Mouse (Mus musculus) heart, embryonic 16.5 days (tissue): Measurements from ENCODE around the gene Chd4. TPM values are rescaled to one million over a fixed set of nuclear protein-coding genes. Genes with fewer than 3 reads are reported as not detected.

ENCODE experiments used
- ATAC-seq: fragments of 200-750 bp; cut with Nextera tagmentation; replicated peaks from 2 replicates; pipeline ENCODE4 v1.8.0; 2017; ENCODE audit warnings: moderate number of reproducible peaks; ENCODE audit not compliant: insufficient read depth, low FRiP score; ENCODE audit errors: extremely low read depth
- H3K27ac ChIP-seq: fragments of 300-500 bp; sonication (generic); 2 replicates; pipeline ENCODE4 v1.5.1; 2014; ENCODE audit warnings: mild to moderate bottlenecking, low read length, control low read depth, moderate library complexity
- H3K27me3 ChIP-seq: fragments of 300-500 bp; sonication (generic); 2 replicates; pipeline ENCODE4 v1.6.1; 2014; ENCODE audit warnings: low read length, mixed read lengths; ENCODE audit not compliant: control insufficient read depth, insufficient read depth
- H3K36me3 ChIP-seq: fragments of 300-500 bp; sonication (generic); 2 replicates; pipeline ENCODE4 v1.6.1; 2014; ENCODE audit not compliant: control insufficient read depth, insufficient read depth
- H3K4me1 ChIP-seq: fragments of 300-500 bp; sonication (generic); 2 replicates; pipeline ENCODE4 v1.6.1; 2014; ENCODE audit warnings: low read length, mixed read lengths; ENCODE audit not compliant: control insufficient read depth, insufficient read depth
- H3K4me2 ChIP-seq: fragments of 300-500 bp; sonication (generic); 2 replicates; pipeline ENCODE4 v1.6.1; 2014; ENCODE audit warnings: low read depth, mild to moderate bottlenecking, control low read depth, low read length
- H3K4me3 ChIP-seq: fragments of 300-500 bp; sonication (generic); 2 replicates; pipeline ENCODE4 v1.5.1; 2014; ENCODE audit warnings: mild to moderate bottlenecking, control low read depth, low read length
- H3K9ac ChIP-seq: fragments of 300-500 bp; sonication (generic); 2 replicates; pipeline ENCODE4 v1.6.1; 2014; ENCODE audit warnings: low read length, control low read depth
- H3K9me3 ChIP-seq: fragments of 300-500 bp; sonication (generic); replicated peaks from 2 replicates; pipeline ENCODE4 v1.6.1; 2016; ENCODE audit warnings: low read length; ENCODE audit not compliant: control insufficient read depth
- WGBS: fragments of 180-500 bp; shearing (Covaris S2); extraction: QIAGEN DNeasy Blood & Tissue Kit; methylation state at CpG from one replicate; pipeline ENCODE4 v1.1.7; 2014; 5-methylcytosine and 5-hydroxymethylcytosine counted together
- polyA plus RNA-seq: library from polyadenylated mRNA; unstranded; fragments of >200 nt; fragmentation: Nextera tagmentation; extraction: Ambion mirVana; gene quantifications from 2 replicates; pipeline ENCODE4 v1.2.1, GENCODE M21; 2015

Gene Chd4
- polyA plus RNA-seq, 1 experiment from 2014 or later: 50.6 TPM

DNA sequence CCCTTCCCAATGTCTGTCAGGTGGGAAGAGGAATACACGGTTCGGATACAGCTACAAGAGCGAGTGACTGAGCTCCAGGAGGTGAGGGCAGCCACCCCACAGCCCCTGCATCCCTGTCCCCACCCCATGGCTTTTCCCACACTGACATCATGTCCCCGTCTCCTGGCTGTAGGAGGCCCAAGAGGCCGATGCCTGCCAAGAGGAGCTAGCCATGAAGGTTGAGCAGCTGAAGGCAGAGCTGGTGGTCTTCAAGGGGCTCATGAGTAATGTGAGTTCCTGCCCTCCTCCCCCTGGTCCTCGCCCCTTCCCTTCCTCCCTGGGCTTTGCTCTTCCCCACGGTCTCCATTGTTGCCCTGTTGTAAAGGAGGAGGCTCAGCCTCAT is 53.8 kb downstream of the Chd4 start:
- no peaks in the 10 kb centered on the region for H3K9me3 ChIP-seq
- peaks cover 46% of the 10 kb centered on the region for H3K4me1 ChIP-seq
- peaks cover 7% of the 10 kb centered on the region for H3K36me3 ChIP-seq
- H3K4me3 ChIP-seq: peak overlapping the region; percentile 15; the same call in 1 of the 2 replicates
- H3K9ac ChIP-seq: peak overlapping the region; percentile 74
- H3K27me3 ChIP-seq: no peaks in the 10 kb centered on the region
- peak overlapping the region; percentile 95 for H3K27ac ChIP-seq
- ATAC-seq: no peak
- H3K4me2 ChIP-seq: peak overlapping the region; percentile 79
- WGBS: 63% methylated on average over 7 of the region's 7 CpGs

DNA sequence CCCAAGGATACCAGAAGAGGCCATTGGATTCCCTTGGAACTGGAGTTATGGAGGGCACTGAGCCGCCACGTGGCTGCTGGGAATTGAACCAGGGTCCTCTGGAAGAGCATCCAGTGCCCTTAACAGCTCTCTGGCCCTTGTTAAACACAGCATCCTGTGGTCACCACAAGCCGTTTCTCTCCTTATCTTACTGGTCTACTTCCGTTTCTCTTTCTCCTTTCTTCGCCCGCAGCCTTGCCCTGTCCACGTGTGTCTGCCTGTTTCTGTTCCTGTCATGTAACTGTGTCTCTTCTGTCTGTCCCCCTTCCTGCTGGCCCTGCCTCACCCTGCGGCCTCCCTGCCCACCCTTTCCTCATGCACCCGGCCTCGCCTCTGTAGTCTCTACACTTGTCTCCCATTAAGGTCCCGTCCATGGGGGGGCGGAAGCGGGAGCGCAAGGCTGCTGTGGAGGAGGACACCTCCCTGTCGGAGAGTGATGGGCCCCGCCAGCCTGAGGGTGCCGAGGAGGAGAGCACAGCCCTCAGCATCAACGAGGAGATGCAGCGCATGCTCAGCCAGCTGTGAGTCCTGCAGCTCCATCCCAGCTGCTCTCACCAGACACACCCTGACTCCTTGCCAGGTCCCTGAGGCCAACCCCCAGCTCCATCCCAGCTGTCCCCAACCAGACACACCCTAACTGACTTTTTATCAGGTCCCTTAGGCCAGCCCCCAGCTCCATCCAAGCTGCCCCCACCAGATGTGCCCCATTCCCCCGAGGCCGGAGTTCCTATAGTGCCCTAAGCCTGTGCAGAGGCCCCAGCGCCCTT is 56.6 kb downstream of the Chd4 start:
- Histone ChIP-seq H3K9me3 (no peaks in the 10 kb centered on the region), H3K4me1 (peaks cover 25% of the 10 kb centered on the region), H3K27me3 (no peaks in the 10 kb centered on the region), H3K4me2 (no peak overlapping the region), H3K4me3 (no peak overlapping the region), H3K27ac (no peak overlapping the region), H3K36me3 (peaks cover 9% of the 10 kb centered on the region), H3K9ac (no peak overlapping the region)
- no peak for ATAC-seq
- WGBS: 71% methylated on average over 22 of the region's 22 CpGs

DNA sequence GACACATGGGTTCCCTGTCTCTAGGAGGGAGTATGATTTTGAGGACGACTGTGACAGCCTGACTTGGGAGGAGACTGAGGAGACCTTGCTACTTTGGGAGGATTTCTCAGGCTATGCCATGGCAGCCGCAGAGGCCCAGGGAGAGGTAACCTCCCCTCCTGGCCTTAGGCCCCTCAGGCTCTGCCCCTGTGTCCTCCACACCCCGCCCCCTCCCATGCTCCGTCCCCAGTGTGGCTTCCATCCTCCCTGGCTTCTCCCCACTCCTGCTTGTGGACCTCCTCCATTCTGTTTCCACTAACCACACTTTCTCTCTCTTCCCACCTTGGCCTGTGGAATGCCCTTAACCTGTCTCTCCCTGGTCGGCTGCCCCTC is 57.2 kb downstream of the Chd4 start:
- ATAC-seq: no peak
- Histone ChIP-seq H3K36me3 (peaks cover 12% of the 10 kb centered on the region), H3K4me1 (peaks cover 19% of the 10 kb centered on the region), H3K9me3 (no peaks in the 10 kb centered on the region), H3K4me3 (no peak overlapping the region), H3K27me3 (no peaks in the 10 kb centered on the region), H3K4me2 (no peak overlapping the region), H3K27ac (no peak overlapping the region), H3K9ac (no peak overlapping the region)
- 87% methylated on average over 5 of the region's 5 CpGs for WGBS

DNA sequence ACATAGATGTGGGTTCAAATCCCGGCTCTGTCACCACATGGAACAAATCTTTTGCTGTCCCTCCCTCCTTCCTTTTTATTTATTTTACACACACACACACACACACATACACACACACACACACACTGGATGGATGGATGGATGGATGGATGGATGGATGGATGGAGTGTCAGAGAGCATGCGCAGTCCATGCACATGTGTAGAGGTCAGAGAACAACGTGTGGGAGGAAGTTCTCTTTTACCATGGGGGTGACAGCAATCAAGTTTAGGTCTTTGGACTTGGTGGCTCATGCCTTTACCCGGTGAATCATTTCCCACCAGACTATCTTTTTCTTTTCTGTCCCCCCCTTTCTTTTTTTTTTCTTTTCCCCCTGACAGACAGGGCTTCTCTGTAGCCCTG is 57.9 kb downstream of the Chd4 start:
- Histone ChIP-seq H3K9ac (no peak overlapping the region), H3K4me3 (no peak overlapping the region), H3K27me3 (no peaks in the 10 kb centered on the region), H3K9me3 (no peaks in the 10 kb centered on the region), H3K27ac (no peak overlapping the region), H3K36me3 (peaks cover 12% of the 10 kb centered on the region), H3K4me2 (no peak overlapping the region), H3K4me1 (peaks cover 12% of the 10 kb centered on the region)
- WGBS: 86% methylated on average over 4 of the region's 4 CpGs
- ATAC-seq: no peak

DNA sequence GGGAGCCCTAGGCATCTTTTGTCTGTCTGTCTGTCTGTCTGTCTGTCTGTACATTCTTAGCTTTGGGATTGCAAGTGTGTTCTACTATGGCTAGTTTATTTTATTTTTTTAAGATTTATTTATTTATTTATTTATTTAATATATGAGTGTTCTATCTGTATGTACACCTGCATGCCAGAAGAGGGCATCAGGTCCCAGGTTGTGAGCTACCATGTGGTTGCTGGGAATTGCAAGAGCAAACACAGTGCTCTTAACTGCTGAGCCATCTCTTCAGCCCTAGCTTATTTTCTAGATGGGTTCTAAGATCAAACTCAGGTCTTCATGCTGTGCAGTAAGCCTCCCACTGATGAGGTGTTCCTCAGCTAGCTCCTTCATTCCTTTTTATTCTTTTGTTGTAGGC is 58.8 kb downstream of the Chd4 start:
- no peaks in the 10 kb centered on the region for H3K9me3 ChIP-seq
- ATAC-seq: no peak
- no peak overlapping the region for H3K4me2 ChIP-seq
- H3K4me3 ChIP-seq: no peak overlapping the region
- H3K4me1 ChIP-seq: peaks cover 4% of the 10 kb centered on the region
- H3K36me3 ChIP-seq: peaks cover 20% of the 10 kb centered on the region
- no peak overlapping the region for H3K9ac ChIP-seq
- H3K27me3 ChIP-seq: no peaks in the 10 kb centered on the region
- no peak overlapping the region for H3K27ac ChIP-seq

DNA sequence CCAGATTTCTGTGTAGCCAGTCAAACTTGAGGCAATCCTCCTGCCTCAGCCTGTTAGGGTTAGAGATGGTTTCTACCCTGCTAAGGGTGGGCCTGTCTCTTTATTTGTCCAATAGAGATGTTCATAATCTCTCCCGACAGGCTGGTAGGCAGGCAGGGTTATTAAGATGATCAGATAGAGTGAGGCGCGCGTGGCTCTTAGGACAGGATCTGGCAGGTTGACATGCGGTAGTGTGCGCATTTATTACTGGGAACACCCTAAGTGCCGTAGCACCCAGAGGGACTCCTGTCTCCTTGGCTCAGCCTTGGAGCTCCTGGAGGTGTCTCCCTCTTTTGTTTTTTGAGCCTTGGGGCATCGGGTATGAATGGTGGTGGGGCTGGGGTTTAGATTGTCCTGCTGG is 59.5 kb downstream of the Chd4 start:
- Histone ChIP-seq H3K4me2 (no peak overlapping the region), H3K9ac (no peak overlapping the region), H3K9me3 (no peaks in the 10 kb centered on the region), H3K27ac (no peak overlapping the region), H3K4me3 (no peak overlapping the region), H3K4me1 (no peaks in the 10 kb centered on the region), H3K36me3 (peaks cover 21% of the 10 kb centered on the region), H3K27me3 (no peaks in the 10 kb centered on the region)
- 91% methylated on average over 8 of the region's 8 CpGs for WGBS
- ATAC-seq: no peak

DNA sequence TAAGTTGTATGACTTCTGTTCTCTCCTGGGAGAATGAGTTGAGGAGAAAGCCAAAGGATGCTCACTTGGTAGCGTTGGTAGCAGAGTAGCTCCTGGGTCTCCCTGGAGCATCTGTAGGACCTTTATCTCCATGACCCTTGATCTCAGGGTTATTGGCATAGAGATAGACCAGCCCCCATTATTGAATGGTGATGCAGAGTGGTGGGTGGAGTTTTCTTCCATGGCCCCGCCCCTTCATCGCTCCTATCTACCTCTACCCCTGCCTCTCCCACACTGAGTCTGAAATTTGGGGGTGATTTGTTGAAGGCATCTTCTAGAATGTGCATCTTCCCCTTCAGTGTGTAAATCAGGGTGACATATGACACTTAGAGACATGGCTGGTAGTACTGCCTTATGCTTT is 60.7 kb downstream of the Chd4 start:
- peaks cover 8% of the 10 kb centered on the region; the same call in 1 of the 2 replicates for H3K4me1 ChIP-seq
- H3K4me2 ChIP-seq: no peak overlapping the region
- no peak overlapping the region for H3K9ac ChIP-seq
- H3K27me3 ChIP-seq: no peaks in the 10 kb centered on the region
- no peaks in the 10 kb centered on the region for H3K9me3 ChIP-seq
- peaks cover 24% of the 10 kb centered on the region for H3K36me3 ChIP-seq
- ATAC-seq: no peak
- H3K4me3 ChIP-seq: no peak overlapping the region
- H3K27ac ChIP-seq: no peak overlapping the region
- WGBS: 80% methylated on average over 3 of the region's 3 CpGs

DNA sequence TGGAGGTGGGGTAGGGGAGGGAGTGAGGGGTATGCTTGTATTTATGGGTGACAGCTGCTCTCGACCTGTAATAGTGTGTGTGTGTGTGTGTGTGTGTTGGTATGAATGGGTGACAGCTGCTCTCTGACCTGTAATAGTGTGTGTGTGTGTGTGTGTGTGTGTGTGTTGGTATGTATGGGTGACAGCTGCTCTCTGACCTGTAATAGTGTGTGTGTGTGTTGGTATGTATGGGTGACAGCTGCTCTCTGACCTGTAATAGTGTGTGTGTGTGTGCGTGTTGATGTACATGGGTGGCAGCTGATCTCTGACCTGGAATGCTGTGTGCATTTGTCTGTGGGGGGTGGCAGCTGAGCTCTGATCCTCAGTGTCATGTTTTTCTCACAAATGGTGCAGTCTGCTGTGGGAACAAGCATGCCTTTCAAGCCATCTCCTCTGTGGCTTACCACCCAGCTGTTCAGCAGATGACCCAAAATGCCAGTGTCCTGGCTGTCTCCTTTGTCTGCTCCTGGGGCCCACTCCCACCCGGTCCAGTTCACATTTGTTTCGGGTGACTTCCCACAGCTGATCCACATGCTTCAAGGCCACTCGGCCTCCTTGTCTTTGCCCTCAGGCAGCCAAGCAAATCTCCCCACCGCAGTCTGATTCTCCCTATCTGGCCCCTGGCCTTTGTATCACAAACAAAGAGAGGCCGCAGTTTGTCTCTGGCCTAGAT is 61.3 kb downstream of the Chd4 start:
- WGBS: 69% methylated on average over 7 of the region's 7 CpGs
- Histone ChIP-seq H3K4me3 (no peak overlapping the region), H3K36me3 (peaks cover 24% of the 10 kb centered on the region), H3K4me1 (peaks cover 10% of the 10 kb centered on the region; the same call in 1 of the 2 replicates), H3K9me3 (no peaks in the 10 kb centered on the region), H3K27me3 (no peaks in the 10 kb centered on the region), H3K9ac (no peak overlapping the region), H3K4me2 (no peak overlapping the region), H3K27ac (no peak overlapping the region)
- no peak for ATAC-seq

DNA sequence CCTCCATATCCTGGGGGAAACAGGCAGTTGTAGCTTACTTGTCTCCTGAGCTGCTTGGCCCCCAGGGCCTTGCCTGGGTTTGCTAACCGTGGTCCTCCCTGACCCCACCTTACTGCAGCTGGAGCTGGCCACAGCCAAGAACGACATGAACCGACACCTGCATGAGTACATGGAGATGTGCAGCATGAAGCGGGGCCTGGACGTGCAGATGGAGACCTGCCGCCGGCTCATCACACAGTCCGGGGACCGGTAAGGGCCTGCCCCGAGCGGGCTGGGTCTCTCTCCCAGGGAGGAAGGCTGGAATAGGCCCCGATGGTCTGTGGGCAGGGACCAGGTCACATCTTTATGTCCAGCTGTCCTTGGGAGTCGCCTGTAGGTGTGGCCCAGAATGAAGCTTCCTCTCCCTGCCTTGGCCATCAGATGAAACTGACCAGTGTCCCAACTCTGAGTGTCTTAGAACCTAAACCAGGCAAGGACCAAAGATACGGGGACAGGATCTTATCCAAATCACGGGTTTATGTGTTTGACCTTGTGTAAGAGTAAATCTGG is 63.2 kb downstream of the Chd4 start:
- ATAC-seq: no peak
- H3K9ac ChIP-seq: no peak overlapping the region
- peaks cover 17% of the 10 kb centered on the region for H3K4me1 ChIP-seq
- no peak overlapping the region for H3K27ac ChIP-seq
- WGBS: 83% methylated on average over 15 of the region's 15 CpGs
- no peaks in the 10 kb centered on the region for H3K9me3 ChIP-seq
- peaks cover 31% of the 10 kb centered on the region for H3K36me3 ChIP-seq
- no peak overlapping the region for H3K4me2 ChIP-seq
- H3K4me3 ChIP-seq: no peak overlapping the region
- no peaks in the 10 kb centered on the region for H3K27me3 ChIP-seq
